Mouse (Mus musculus): Measurements from ENCODE around the gene Sparcl1. TPM values are rescaled to one million over a fixed set of nuclear protein-coding genes. Genes with fewer than 3 reads are reported as not detected.
A peak's percentile ranks its signal among the peaks of the same experiment; 100 is the strongest.

Gene Sparcl1
- polyA plus RNA-seq, 1 experiment from 2014 or later = 79.2 TPM

GRCm38 (mm10) chr5:104039154-104039932 lies 74.2 kb downstream of the Sparcl1 start:
- no peak overlapping the region for H3K4me2 ChIP-seq (replicated peaks; ENCODE audit: low read depth, low read length)
- H3K4me3 ChIP-seq (ENCODE audit: low read length) = no peak overlapping the region
- no peaks in the 10 kb centered on the region for H3K4me1 ChIP-seq (ENCODE audit: insufficient read depth, low read length)
- H3K27me3 ChIP-seq (ENCODE audit: insufficient read depth, low read length) = no peaks in the 10 kb centered on the region
- no peaks in the 10 kb centered on the region for H3K9me3 ChIP-seq (ENCODE audit: low read length)
- no peak overlapping the region for H3K27ac ChIP-seq (ENCODE audit: low read length)
- ATAC-seq (ENCODE audit: low FRiP score, low TSS enrichment) = peak; percentile 42; the same call in 1 of the 2 replicates
- H3K36me3 ChIP-seq (ENCODE audit: insufficient read depth, low read length) = no peaks in the 10 kb centered on the region
- WGBS = 66% methylated on average over 6 of the region's 6 CpGs
- no peak overlapping the region for H3K9ac ChIP-seq (replicated peaks; ENCODE audit: low read length)

- no peak overlapping the region for H3K4me3 ChIP-seq (ENCODE audit: low read length)
- H3K4me2 ChIP-seq (replicated peaks; ENCODE audit: low read depth, low read length) = no peak overlapping the region
- H3K36me3 ChIP-seq (ENCODE audit: insufficient read depth, low read length) = no peaks in the 10 kb centered on the region
- ATAC-seq (ENCODE audit: low FRiP score, low TSS enrichment) = no peak
- H3K27me3 ChIP-seq (ENCODE audit: insufficient read depth, low read length) = no peaks in the 10 kb centered on the region
- H3K9me3 ChIP-seq (ENCODE audit: low read length) = no peaks in the 10 kb centered on the region
- H3K9ac ChIP-seq (replicated peaks; ENCODE audit: low read length) = no peak overlapping the region
- H3K4me1 ChIP-seq (ENCODE audit: insufficient read depth, low read length) = no peaks in the 10 kb centered on the region
- H3K27ac ChIP-seq (ENCODE audit: low read length) = no peak overlapping the region
- 89% methylated on average over 1 of the region's 1 CpGs for WGBS
Observed at GRCm38 (mm10) chr5:104036686-104037085, 76.8 kb downstream of the Sparcl1 start.

- no peaks in the 10 kb centered on the region for H3K36me3 ChIP-seq (ENCODE audit: insufficient read depth, low read length)
- no peak overlapping the region for H3K27ac ChIP-seq (ENCODE audit: low read length)
- H3K4me2 ChIP-seq (replicated peaks; ENCODE audit: low read depth, low read length) = no peak overlapping the region
- no peaks in the 10 kb centered on the region for H3K9me3 ChIP-seq (ENCODE audit: low read length)
- 52% methylated on average over 1 of the region's 1 CpGs for WGBS
- no peaks in the 10 kb centered on the region for H3K27me3 ChIP-seq (ENCODE audit: insufficient read depth, low read length)
- no peak overlapping the region for H3K4me3 ChIP-seq (ENCODE audit: low read length)
- no peak overlapping the region for H3K9ac ChIP-seq (replicated peaks; ENCODE audit: low read length)
- no peak for ATAC-seq (ENCODE audit: low FRiP score, low TSS enrichment)
- H3K4me1 ChIP-seq (ENCODE audit: insufficient read depth, low read length) = no peaks in the 10 kb centered on the region
Observed at GRCm38 (mm10) chr5:104035824-104036223, 77.7 kb downstream of the Sparcl1 start.

DNA sequence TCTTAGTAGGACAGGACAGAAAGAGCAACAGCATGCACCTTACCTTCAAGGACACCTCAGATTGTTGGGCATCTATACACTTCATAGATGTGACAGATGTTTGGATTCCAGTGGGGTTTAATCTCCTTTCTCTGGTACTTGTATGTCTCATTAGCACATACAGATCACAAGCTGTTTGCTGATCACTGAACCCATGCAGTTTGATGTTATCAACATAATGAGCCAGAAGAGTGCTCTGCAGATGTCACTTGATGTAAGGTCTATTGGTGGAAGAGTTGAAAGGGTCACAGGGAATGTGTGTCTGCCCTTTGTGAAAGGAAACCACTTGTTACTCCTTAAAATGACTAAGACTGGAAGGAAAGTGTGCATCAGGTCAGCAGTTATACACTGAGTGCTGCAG lies 78.5 kb downstream of the Sparcl1 start:
- no peak overlapping the region for H3K27ac ChIP-seq (ENCODE audit: low read length)
- H3K27me3 ChIP-seq (ENCODE audit: insufficient read depth, low read length) = no peaks in the 10 kb centered on the region
- H3K9me3 ChIP-seq (ENCODE audit: low read length) = no peaks in the 10 kb centered on the region
- no peaks in the 10 kb centered on the region for H3K36me3 ChIP-seq (ENCODE audit: insufficient read depth, low read length)
- no peak for ATAC-seq (ENCODE audit: low FRiP score, low TSS enrichment)
- no peak overlapping the region for H3K9ac ChIP-seq (replicated peaks; ENCODE audit: low read length)
- no peak overlapping the region for H3K4me2 ChIP-seq (replicated peaks; ENCODE audit: low read depth, low read length)
- H3K4me1 ChIP-seq (ENCODE audit: insufficient read depth, low read length) = no peaks in the 10 kb centered on the region
- H3K4me3 ChIP-seq (ENCODE audit: low read length) = no peak overlapping the region

- Histone ChIP-seq H3K4me3 (ENCODE audit: low read length) (no peak overlapping the region), H3K36me3 (ENCODE audit: insufficient read depth, low read length) (no peaks in the 10 kb centered on the region), H3K9ac (replicated peaks; ENCODE audit: low read length) (no peak overlapping the region), H3K9me3 (ENCODE audit: low read length) (no peaks in the 10 kb centered on the region), H3K27me3 (ENCODE audit: insufficient read depth, low read length) (no peaks in the 10 kb centered on the region), H3K4me1 (ENCODE audit: insufficient read depth, low read length) (no peaks in the 10 kb centered on the region), H3K27ac (ENCODE audit: low read length) (no peak overlapping the region), H3K4me2 (replicated peaks; ENCODE audit: low read depth, low read length) (no peak overlapping the region)
- WGBS = 79% methylated on average over 2 of the region's 2 CpGs
- no peak for ATAC-seq (ENCODE audit: low FRiP score, low TSS enrichment)
Observed at GRCm38 (mm10) chr5:104032434-104033097, 81.0 kb downstream of the Sparcl1 start.

Small RNAs within 50 kb of the gene (microRNA-seq; reads per million reads assigned to microRNA genes)
- 2.4 reads per million, percentile 10 among the genes with 10 or more reads in this experiment for gene Mir5619

Other genes with a start within 250 kb of the Sparcl1 start
- gene Klhl8, start 202.5 kb downstream of the Sparcl1 start, polyA plus RNA-seq (2015; fragmentation: Nextera tagmentation; extraction: Ambion mirVana) = 13.2 and 13.8 TPM in 2 replicates
- 0.18 and 0.20 TPM in 2 replicates for gene Hsd17b13, start 136.3 kb downstream of the Sparcl1 start, polyA plus RNA-seq (2015; fragmentation: Nextera tagmentation; extraction: Ambion mirVana)
- 6.2 and 7.9 TPM in 2 replicates for gene Hsd17b11, start 91.8 kb downstream of the Sparcl1 start, polyA plus RNA-seq (2015; fragmentation: Nextera tagmentation; extraction: Ambion mirVana)
- 62.2 and 62.3 TPM in 2 replicates for gene Nudt9, start 67.4 kb downstream of the Sparcl1 start, polyA plus RNA-seq (2015; fragmentation: Nextera tagmentation; extraction: Ambion mirVana)
- not detected in 2 replicates for gene Gm17660, start 36.1 kb downstream of the Sparcl1 start, polyA plus RNA-seq (2015; fragmentation: Nextera tagmentation; extraction: Ambion mirVana)
- gene Dspp, start 57.0 kb upstream of the Sparcl1 start, polyA plus RNA-seq (2015; fragmentation: Nextera tagmentation; extraction: Ambion mirVana) = not detected in 2 replicates
- gene Dmp1, start 88.9 kb upstream of the Sparcl1 start, polyA plus RNA-seq (2015; fragmentation: Nextera tagmentation; extraction: Ambion mirVana) = 0.10 and 0.20 TPM in 2 replicates
- 0.32 and 1.1 TPM in 2 replicates for gene Ibsp, start 185.4 kb upstream of the Sparcl1 start, polyA plus RNA-seq (2015; fragmentation: Nextera tagmentation; extraction: Ambion mirVana)
- gene Mepe, start 211.6 kb upstream of the Sparcl1 start, polyA plus RNA-seq (2015; fragmentation: Nextera tagmentation; extraction: Ambion mirVana) = not detected in 2 replicates